Mouse (Mus musculus) forebrain, embryonic 15.5 days (tissue): Measurements from ENCODE around the gene Gpr183. TPM values are rescaled to one million over a fixed set of nuclear protein-coding genes. Genes with fewer than 3 reads are reported as not detected.

Experiments
- ATAC-seq: fragments of 200-750 bp; cut with Nextera tagmentation; replicated peaks from 2 replicates; pipeline ENCODE4 v1.8.0; 2017; ENCODE audit warnings: mild to moderate bottlenecking, moderate TSS enrichment, moderate library complexity
- H3K27ac ChIP-seq: fragments of 300-500 bp; sonication (generic); replicated peaks from 2 replicates; pipeline ENCODE4 v1.5.1; 2015; ENCODE audit warnings: mild to moderate bottlenecking, inconsistent platforms
- H3K27me3 ChIP-seq: fragments of 300-500 bp; sonication (generic); 2 replicates; pipeline ENCODE4 v1.6.1; 2015; ENCODE audit warnings: inconsistent platforms
- H3K36me3 ChIP-seq: fragments of 300-500 bp; sonication (generic); 2 replicates; pipeline ENCODE4 v1.6.1; 2015; ENCODE audit warnings: mild to moderate bottlenecking, inconsistent platforms
- H3K4me1 ChIP-seq: fragments of 300-500 bp; sonication (generic); 2 replicates; pipeline ENCODE4 v1.6.1; 2015; ENCODE audit warnings: inconsistent platforms
- H3K4me2 ChIP-seq: fragments of 300-500 bp; sonication (generic); replicated peaks from 2 replicates; pipeline ENCODE4 v1.6.1; 2015; ENCODE audit warnings: mild to moderate bottlenecking, inconsistent platforms
- H3K4me3 ChIP-seq: fragments of 300-500 bp; sonication (generic); 2 replicates; pipeline ENCODE4 v1.5.1; 2015; ENCODE audit warnings: mild to moderate bottlenecking, inconsistent platforms
- H3K9ac ChIP-seq: fragments of 300-500 bp; sonication (generic); replicated peaks from 2 replicates; pipeline ENCODE4 v1.6.1; 2015; ENCODE audit warnings: mild to moderate bottlenecking, inconsistent platforms
- H3K9me3 ChIP-seq: fragments of 300-500 bp; sonication (generic); 2 replicates; pipeline ENCODE4 v1.6.1; 2016; ENCODE audit warnings: inconsistent platforms
- WGBS: fragments of 180-500 bp; shearing (Covaris S2); methylation state at CpG from one replicate; pipeline ENCODE4 v1.1.7; 2015; ENCODE audit warnings: mixed read lengths; 5-methylcytosine and 5-hydroxymethylcytosine counted together
- polyA plus RNA-seq: library from polyadenylated mRNA; unstranded; fragments of >200 nt; fragmentation: Nextera tagmentation; extraction: Ambion mirVana; gene quantifications from 2 replicates; pipeline ENCODE4 v1.2.1, GENCODE M21; 2015

The Gpr183 gene
- polyA plus RNA-seq, 1 experiment from 2014 or later: 0.98 TPM

DNA sequence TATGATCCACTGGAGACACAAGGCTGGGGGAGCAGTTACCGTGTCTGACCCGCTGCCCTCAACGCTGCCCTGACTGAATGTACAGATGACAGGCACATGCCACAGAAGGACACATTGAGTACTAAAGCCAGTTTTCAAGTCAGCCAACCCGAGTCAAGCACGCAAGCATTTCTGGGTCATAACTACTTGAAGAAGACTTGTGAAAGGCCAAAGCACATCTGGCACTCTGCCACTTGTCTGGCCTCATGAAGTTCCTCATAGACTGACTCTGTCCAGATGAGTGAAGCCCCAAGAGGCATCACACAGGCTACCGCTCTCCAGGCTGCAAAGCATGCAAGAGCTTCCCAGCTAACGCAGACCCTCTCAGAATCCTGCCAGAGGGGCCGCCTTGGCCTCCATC is 31.8 kb upstream of the Gpr183 start:
- ATAC-seq: no peak
- H3K9me3 ChIP-seq: no peaks in the 10 kb centered on the region
- no peaks in the 10 kb centered on the region for H3K27me3 ChIP-seq
- H3K4me1 ChIP-seq: no peaks in the 10 kb centered on the region
- peaks cover 8% of the 10 kb centered on the region; the same call in 1 of the 2 replicates for H3K36me3 ChIP-seq
- no peak overlapping the region for H3K4me3 ChIP-seq
- H3K9ac ChIP-seq: no peak overlapping the region
- no peak overlapping the region for H3K27ac ChIP-seq
- WGBS: 94% methylated on average over 8 of the region's 8 CpGs
- no peak overlapping the region for H3K4me2 ChIP-seq

DNA sequence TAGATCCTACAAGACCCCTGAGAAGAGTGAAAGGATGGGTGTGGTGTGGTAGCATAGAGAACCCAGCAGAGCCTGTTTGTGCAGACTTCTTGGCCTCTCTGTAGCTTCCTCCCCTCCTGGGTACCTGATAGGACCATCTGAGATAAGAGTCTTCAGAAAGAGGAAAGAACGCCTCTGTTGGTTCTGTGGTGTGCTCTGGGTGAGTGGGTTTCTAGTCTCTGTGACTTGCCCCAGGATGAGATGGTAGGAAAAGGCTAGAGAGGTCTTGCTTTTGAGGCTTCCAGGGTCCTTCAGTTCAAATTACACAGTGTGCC is 30.5 kb upstream of the Gpr183 start:
- no peak for ATAC-seq

GRCm38 (mm10) chr14:121994846-121995556 is 30.0 kb upstream of the Gpr183 start:
- no peaks in the 10 kb centered on the region for H3K9me3 ChIP-seq
- no peak overlapping the region for H3K4me2 ChIP-seq
- no peak overlapping the region for H3K27ac ChIP-seq
- H3K27me3 ChIP-seq: no peaks in the 10 kb centered on the region
- H3K36me3 ChIP-seq: peaks cover 8% of the 10 kb centered on the region; the same call in 1 of the 2 replicates
- H3K4me1 ChIP-seq: no peaks in the 10 kb centered on the region
- ATAC-seq: no peak
- H3K4me3 ChIP-seq: no peak overlapping the region
- no peak overlapping the region for H3K9ac ChIP-seq
- 95% methylated on average over 7 of the region's 7 CpGs for WGBS

More for the DNA sequence above, 30.5 kb upstream of the Gpr183 start:
- Histone ChIP-seq H3K27me3 (no peaks in the 10 kb centered on the region), H3K36me3 (peaks cover 8% of the 10 kb centered on the region; the same call in 1 of the 2 replicates), H3K4me1 (no peaks in the 10 kb centered on the region), H3K27ac (no peak overlapping the region), H3K4me2 (no peak overlapping the region), H3K9ac (no peak overlapping the region), H3K4me3 (no peak overlapping the region), H3K9me3 (no peaks in the 10 kb centered on the region)
- WGBS: 100% methylated on average over 1 of the region's 1 CpGs

- Histone ChIP-seq H3K9ac (no peak overlapping the region), H3K27ac (no peak overlapping the region), H3K9me3 (no peaks in the 10 kb centered on the region), H3K27me3 (no peaks in the 10 kb centered on the region), H3K36me3 (peaks cover 8% of the 10 kb centered on the region; the same call in 1 of the 2 replicates), H3K4me1 (no peaks in the 10 kb centered on the region), H3K4me3 (no peak overlapping the region), H3K4me2 (no peak overlapping the region)
- WGBS: 93% methylated on average over 17 of the region's 17 CpGs
- no peak for ATAC-seq
Measured at GRCm38 (mm10) chr14:121994171-121994700, 29.2 kb upstream of the Gpr183 start.

DNA sequence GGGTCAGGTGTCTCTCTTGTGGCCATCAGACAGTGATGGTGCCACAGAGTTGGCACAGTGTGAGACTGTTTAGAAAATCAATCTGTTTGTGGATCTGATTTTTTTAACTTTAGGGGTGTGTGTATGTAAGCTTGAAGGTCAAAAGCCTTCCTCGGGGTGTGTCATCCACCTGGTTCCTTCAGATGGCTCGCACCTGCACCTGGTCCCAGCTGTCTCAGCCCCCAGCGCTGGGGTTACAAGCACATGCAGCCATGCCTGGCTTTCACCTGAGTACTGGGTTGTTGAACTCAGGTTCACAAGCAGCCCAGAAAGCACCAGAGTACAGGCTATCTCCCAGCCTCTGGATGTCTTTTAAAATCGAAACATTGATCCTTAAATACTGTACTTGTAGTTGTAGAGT is 28.6 kb upstream of the Gpr183 start:
- H3K4me3 ChIP-seq: no peak overlapping the region
- H3K9me3 ChIP-seq: no peaks in the 10 kb centered on the region
- no peak overlapping the region for H3K27ac ChIP-seq
- no peaks in the 10 kb centered on the region for H3K27me3 ChIP-seq
- WGBS: 98% methylated on average over 4 of the region's 4 CpGs
- H3K4me2 ChIP-seq: no peak overlapping the region
- H3K4me1 ChIP-seq: no peaks in the 10 kb centered on the region
- H3K36me3 ChIP-seq: peaks cover 8% of the 10 kb centered on the region; the same call in 1 of the 2 replicates
- H3K9ac ChIP-seq: no peak overlapping the region
- ATAC-seq: no peak

DNA sequence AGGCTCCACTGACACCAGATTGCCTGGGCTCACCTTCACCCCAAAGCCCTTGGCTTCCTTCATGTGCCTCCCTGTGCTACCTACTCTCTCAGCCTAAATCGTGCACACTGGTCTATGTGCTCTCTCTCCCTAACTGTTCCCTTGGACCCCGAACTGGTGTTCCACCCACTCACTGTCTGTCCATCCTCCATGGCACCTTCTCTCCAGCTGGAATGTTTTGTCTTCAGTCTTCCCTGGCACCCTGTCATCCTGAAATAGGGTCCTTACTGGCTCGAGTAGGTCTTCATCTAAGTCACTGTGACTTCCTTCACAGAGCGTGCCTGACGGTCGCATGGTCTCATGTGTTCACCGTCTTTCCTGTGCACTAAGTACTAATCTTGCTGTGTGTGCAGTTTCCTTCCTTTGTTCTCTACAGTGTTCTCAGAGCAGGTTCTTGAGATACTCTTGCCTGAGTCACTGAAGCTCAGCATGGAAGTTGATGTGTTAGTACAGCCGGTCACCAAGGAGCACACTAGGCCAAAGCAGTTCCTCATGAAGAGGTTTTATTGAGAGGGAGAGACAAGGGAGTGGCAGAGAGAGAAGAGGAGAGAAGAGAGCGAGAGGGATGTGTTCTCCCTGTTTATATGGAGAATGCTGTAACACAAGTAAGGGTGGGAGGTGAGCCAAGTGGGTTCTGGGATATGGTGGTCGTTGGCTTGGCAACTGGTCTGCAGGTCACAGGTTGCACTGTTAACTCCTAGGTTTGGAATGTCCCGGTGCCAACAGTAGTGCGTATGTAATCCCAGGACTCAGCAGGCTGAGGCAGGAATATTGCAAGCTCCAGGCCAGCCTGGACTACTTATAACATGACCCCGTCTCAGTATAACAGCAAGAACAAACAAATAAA is 27.6 kb upstream of the Gpr183 start:
- Histone ChIP-seq H3K36me3 (peaks cover 8% of the 10 kb centered on the region; the same call in 1 of the 2 replicates), H3K27ac (no peak overlapping the region), H3K4me3 (no peak overlapping the region), H3K4me2 (no peak overlapping the region), H3K27me3 (no peaks in the 10 kb centered on the region), H3K4me1 (no peaks in the 10 kb centered on the region), H3K9ac (no peak overlapping the region), H3K9me3 (no peaks in the 10 kb centered on the region)
- no peak for ATAC-seq
- WGBS: 91% methylated on average over 13 of the region's 13 CpGs

- Histone ChIP-seq H3K4me3 (no peak overlapping the region), H3K9ac (no peak overlapping the region), H3K4me1 (no peaks in the 10 kb centered on the region), H3K27me3 (no peaks in the 10 kb centered on the region), H3K27ac (no peak overlapping the region), H3K36me3 (peaks cover 8% of the 10 kb centered on the region; the same call in 1 of the 2 replicates), H3K4me2 (no peak overlapping the region), H3K9me3 (no peaks in the 10 kb centered on the region)
- no peak for ATAC-seq
Measured at GRCm38 (mm10) chr14:121991921-121992320, 26.9 kb upstream of the Gpr183 start.

DNA sequence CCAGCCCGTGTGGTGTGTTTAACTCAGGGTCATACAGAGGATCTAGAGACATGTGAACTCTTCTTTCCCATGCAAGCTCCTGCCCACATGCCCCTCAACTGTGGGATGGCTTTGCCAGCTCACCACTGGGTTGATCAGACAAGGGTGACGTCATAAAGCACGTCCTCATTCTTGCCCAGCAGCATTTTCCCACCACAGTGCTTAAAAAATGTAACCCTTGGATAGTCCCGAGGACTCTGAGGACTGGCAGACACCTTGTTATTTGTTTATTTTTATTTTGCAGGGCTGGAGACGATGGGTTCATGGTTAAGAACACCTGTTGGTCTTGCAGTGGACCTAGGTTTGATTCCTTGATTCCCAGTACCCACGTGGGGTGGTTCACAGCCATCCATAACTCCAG is 25.9 kb upstream of the Gpr183 start:
- no peak overlapping the region for H3K9ac ChIP-seq
- H3K9me3 ChIP-seq: no peaks in the 10 kb centered on the region
- 94% methylated on average over 6 of the region's 6 CpGs for WGBS
- ATAC-seq: no peak
- no peak overlapping the region for H3K4me2 ChIP-seq
- H3K4me3 ChIP-seq: no peak overlapping the region
- no peaks in the 10 kb centered on the region for H3K4me1 ChIP-seq
- no peaks in the 10 kb centered on the region for H3K27me3 ChIP-seq
- no peak overlapping the region for H3K27ac ChIP-seq
- H3K36me3 ChIP-seq: peaks cover 4% of the 10 kb centered on the region; the same call in 1 of the 2 replicates

GRCm38 (mm10) chr14:121989869-121990268 is 24.9 kb upstream of the Gpr183 start:
- 96% methylated on average over 3 of the region's 3 CpGs for WGBS
- H3K4me1 ChIP-seq: no peaks in the 10 kb centered on the region

DNA sequence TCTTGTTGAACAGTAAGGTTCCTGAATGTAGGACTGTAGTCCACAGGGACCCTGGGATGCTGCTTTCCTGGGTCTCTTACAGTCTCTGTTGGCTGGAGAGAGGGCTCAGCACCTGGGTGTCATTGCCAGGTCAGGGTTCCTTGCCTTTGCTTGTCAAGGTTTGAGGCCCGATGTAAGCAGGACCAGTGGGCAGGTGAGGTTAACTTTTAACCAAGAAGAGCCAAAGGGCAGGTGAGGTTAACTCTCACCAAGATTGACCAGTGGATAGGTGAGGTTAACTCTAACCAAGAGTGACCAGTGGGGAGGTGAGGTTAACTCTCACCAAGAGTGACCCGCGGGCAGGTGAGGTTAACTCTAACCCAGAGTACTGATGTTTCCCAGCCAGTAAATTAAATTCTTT is 24.3 kb upstream of the Gpr183 start:
- no peaks in the 10 kb centered on the region for H3K9me3 ChIP-seq
- H3K4me3 ChIP-seq: no peak overlapping the region
- H3K27ac ChIP-seq: no peak overlapping the region
- ATAC-seq: no peak
- WGBS: 99% methylated on average over 3 of the region's 3 CpGs
- no peaks in the 10 kb centered on the region for H3K27me3 ChIP-seq
- no peaks in the 10 kb centered on the region for H3K36me3 ChIP-seq
- H3K4me2 ChIP-seq: no peak overlapping the region
- H3K4me1 ChIP-seq: no peaks in the 10 kb centered on the region
- no peak overlapping the region for H3K9ac ChIP-seq

More at GRCm38 (mm10) chr14:121989869-121990268, 24.9 kb upstream of the Gpr183 start:
- no peak for ATAC-seq
- no peaks in the 10 kb centered on the region for H3K27me3 ChIP-seq
- no peak overlapping the region for H3K9ac ChIP-seq
- no peak overlapping the region for H3K27ac ChIP-seq
- H3K9me3 ChIP-seq: no peaks in the 10 kb centered on the region
- H3K36me3 ChIP-seq: no peaks in the 10 kb centered on the region
- no peak overlapping the region for H3K4me2 ChIP-seq
- no peak overlapping the region for H3K4me3 ChIP-seq

GRCm38 (mm10) chr14:121987691-121988090 is 22.7 kb upstream of the Gpr183 start:
- no peaks in the 10 kb centered on the region for H3K27me3 ChIP-seq
- no peak overlapping the region for H3K9ac ChIP-seq
- no peak overlapping the region for H3K4me2 ChIP-seq
- no peak overlapping the region for H3K4me3 ChIP-seq
- no peak overlapping the region for H3K27ac ChIP-seq
- no peaks in the 10 kb centered on the region for H3K4me1 ChIP-seq
- no peak for ATAC-seq
- WGBS: 96% methylated on average over 4 of the region's 4 CpGs
- H3K9me3 ChIP-seq: no peaks in the 10 kb centered on the region
- no peaks in the 10 kb centered on the region for H3K36me3 ChIP-seq

DNA sequence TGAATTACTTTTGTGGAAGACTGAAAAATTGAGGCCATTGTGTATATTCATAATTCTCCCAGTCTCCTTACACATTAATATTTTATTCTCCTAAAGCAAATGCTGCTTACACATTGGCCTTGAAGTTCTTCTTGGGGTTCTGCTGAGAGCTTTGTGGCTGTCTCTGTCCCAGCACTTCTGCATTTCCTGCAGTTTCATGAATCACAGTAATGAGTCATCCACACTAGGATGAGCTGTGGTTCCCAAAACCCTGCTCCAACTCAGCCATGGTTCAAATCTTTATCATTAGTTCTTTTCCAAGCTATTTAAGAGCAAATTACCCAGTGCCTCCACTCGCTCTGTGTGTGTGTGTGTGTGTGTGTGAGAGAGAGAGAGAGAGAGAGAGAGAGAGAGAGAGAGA is 22.3 kb upstream of the Gpr183 start:
- H3K4me1 ChIP-seq: no peaks in the 10 kb centered on the region
- WGBS: 86% methylated on average over 1 of the region's 1 CpGs
- no peaks in the 10 kb centered on the region for H3K27me3 ChIP-seq
- no peak overlapping the region for H3K4me3 ChIP-seq
- H3K9ac ChIP-seq: no peak overlapping the region
- no peaks in the 10 kb centered on the region for H3K36me3 ChIP-seq
- H3K4me2 ChIP-seq: no peak overlapping the region
- no peak for ATAC-seq
- no peaks in the 10 kb centered on the region for H3K9me3 ChIP-seq
- H3K27ac ChIP-seq: no peak overlapping the region
